Mouse (Mus musculus) urinary bladder, postnatal 36 days (tissue): ENCODE results near the gene Rec8.

Source experiments
- DNase-seq, 2 experiments: peaks; one replicate each; pipeline ENCODE4 v3.0.0; 2022; ENCODE audit warnings: low spot score in 2 of 2, mixed read lengths in 1 of 2

Gene Rec8

GRCm38 (mm10) chr14:55592226-55592625, 25.6 kb upstream of the Rec8 start:
- no peak for DNase-seq

GRCm38 (mm10) chr14:55596036-55596690, 21.7 kb upstream of the Rec8 start:
- no peak for DNase-seq

GRCm38 (mm10) chr14:55598521-55599390, 19.1 kb upstream of the Rec8 start:
- no peak for DNase-seq

GRCm38 (mm10) chr14:55603271-55603632, 14.6 kb upstream of the Rec8 start, which contains the start of gene Irf9:
Gene Irf9 (plus strand): TSS chr14:55603571.
- DNase-seq, result no peak

GRCm38 (mm10) chr14:55603633-55604576, 13.9 kb upstream of the Rec8 start:
- peak; percentile 86 to 92 for DNase-seq

- DNase-seq, result no peak
Measured at GRCm38 (mm10) chr14:55604823-55605222, 13.0 kb upstream of the Rec8 start.

DNA sequence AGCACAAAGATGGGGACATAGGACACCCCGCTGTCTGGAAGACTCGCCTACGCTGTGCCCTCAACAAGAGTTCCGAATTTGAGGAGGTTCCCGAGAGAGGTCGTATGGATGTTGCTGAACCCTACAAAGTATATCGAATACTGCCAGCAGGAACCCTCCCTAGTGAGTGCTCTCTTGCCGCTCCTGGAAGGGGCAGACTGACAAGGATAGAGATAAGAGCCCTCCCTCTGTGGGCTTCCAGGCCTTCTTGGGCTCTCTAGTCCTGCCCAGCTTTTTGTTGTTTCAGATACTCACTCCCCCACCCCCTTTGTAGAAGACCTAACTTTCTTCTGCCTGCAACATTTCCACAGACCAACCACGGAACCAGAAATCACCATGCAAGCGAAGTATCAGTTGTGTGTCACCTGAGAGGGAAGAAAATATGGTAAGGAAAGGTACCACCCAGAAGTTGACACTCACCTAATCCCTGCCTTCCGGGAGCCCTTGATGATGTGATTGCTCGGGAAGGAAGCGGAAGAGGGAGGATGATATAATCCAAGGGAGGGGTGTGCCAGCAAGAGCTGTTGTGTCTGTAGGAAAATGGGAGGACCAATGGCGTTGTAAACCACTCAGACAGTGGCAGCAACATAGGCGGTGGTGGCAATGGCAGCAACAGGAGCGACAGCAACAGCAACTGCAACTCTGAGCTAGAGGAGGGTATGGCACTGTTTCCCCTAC, 11.9 kb upstream of the Rec8 start:
- DNase-seq, result no peak

DNA sequence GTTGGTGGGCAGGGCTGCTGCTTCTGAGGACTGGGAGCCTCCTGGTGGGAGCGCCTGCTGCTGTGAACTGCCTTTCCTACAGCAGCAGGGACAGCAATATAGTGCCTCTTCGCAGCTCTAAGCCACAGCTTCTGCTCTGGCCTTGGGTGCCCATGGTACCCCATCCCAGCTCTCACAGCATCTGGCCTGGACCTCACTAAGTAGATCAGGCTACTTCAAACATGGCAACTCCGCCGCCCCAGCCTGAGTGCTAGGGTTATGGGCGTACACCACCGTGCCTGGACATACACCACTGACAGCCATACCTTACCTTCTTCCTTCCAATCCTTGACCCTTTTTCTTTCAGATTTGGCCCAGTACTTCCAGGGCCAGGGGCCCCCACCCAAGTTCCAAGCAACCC, 9.5 kb upstream of the Rec8 start:
- no peak for DNase-seq

DNA sequence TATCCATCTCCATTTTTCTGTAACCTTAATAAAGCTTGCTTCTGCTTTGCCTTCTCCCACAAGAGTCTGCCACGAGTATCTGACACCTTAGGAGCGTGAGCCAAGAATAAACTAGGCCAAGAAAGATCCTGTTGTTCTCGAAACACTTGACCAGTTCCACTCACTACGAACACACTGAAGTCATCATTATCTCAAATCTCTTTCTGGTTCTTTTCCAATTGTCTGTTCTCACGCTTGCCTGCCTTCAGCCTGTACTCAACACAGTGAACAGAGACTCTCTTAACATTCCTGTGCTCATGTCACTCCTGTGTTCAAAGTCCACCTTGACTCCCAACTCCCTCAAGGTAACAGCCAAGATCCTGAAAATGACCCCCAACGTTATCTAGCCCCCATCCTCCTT, 4.5 kb upstream of the Rec8 start:
- no peak for DNase-seq

- DNase-seq, result no peak
Measured at GRCm38 (mm10) chr14:55614565-55615178, 3.2 kb upstream of the Rec8 start.

GRCm38 (mm10) chr14:55615876-55616275, 2.0 kb upstream of the Rec8 start:
- DNase-seq, result no peak

GRCm38 (mm10) chr14:55616844-55617243, 993 bp upstream of the Rec8 start:
- DNase-seq, result no peak

DNA sequence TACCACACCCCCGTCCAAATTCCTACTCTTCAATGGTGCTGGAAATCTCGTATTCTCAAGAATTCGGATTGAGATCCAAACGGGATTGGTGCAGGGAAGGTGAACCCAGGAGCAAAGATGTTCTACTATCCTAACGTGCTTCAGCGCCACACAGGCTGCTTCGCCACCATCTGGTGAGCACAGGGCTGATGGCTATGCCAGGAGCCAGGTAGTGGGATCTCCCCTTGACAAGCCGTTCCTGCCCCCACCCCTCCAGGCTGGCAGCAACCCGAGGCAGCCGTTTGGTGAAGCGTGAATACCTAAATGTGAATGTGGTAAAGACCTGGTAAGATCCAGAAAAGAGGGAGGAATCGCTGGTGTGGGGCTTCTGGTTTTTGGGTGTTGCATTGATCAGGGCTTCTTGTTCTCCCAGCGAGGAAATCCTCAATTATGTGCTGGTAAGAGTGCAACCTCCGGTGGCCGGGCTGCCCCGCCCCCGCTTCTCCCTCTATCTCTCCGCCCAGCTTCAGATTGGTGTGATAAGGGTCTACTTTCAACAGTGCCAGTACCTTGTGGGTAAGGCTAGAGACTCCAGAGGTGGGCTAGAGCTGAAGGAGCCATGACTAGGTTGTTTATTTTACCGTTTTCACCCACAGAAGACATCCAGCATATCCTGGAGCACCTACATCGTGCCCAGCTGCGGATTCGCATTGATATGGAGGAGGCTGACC, 804 bp downstream of the Rec8 start:
- DNase-seq, result no peak

GRCm38 (mm10) chr14:55628077-55628827, 10.4 kb downstream of the Rec8 start:
- DNase-seq, result no peak

- peak; percentile 32 to 43 for DNase-seq
Measured at GRCm38 (mm10) chr14:55629312-55629711, 11.5 kb downstream of the Rec8 start.

DNA sequence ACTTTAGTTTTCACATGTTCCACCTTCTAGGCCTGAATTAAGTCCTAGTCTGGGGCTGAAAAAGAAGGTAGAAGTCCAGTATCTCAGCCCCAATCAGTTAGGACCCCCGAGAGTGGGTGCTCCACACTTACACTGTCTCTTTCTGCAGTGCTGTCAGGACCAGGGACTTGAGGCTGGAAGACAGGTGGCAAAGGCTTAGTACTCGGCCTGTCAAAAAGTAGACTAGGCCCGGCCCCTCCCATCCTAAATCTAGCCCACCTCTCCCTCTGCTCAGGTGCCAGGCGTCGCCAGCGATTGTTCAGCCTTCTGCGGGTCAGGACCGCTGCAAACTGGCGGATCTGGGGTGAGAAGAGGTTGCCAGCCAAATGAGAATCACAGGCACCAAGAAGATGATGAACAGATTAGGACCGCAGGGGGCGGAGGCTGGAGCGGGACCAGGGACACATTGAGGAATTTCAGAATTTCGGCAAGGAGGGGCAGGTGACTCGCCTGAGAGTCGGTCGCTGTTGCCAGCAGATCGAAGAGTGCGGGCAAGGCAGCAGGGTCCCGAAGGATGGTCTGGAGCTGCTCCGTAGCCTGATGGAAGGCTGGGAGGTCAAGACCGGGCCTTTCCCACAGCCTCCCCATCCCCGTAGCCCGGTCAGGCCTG, 17.2 kb downstream of the Rec8 start:
- DNase-seq, result peak in 1 of 2 experiments; percentile 35

DNA sequence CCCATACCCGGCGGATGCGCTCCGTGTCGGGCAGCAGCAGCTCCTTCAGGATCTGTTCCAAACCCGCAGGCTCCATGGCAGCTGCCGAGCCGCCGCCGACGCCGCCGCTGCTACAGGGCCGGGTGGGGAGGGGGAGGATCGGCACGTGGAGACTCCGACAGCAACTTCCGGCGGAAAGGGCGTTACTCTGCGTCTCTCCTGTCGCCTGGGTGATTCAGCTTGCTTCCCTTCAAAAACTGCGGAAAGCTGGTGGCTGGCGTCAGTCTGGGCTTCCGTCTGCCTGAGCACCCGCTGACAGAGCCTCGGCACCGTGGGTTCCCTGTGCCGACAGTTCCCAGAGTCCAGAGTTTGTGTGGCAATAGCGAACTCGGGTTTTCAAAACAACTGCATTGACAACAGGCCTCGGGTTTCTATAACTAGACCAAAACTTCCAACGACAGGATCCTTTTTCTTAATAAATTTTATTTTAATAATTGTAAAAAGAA, 17.7 kb downstream of the Rec8 start, which contains the start of gene Ipo4:
Gene Ipo4, minus strand, starts transcription at position 435 of the 485 bp plus-strand sequence.
- peak; percentile 79 to 89 for DNase-seq

GRCm38 (mm10) chr14:55637795-55638194, 20.0 kb downstream of the Rec8 start, which contains the start of gene Gm49378:
Gene Gm49378 (minus strand): TSS chr14:55637895.
- DNase-seq, result no peak

DNA sequence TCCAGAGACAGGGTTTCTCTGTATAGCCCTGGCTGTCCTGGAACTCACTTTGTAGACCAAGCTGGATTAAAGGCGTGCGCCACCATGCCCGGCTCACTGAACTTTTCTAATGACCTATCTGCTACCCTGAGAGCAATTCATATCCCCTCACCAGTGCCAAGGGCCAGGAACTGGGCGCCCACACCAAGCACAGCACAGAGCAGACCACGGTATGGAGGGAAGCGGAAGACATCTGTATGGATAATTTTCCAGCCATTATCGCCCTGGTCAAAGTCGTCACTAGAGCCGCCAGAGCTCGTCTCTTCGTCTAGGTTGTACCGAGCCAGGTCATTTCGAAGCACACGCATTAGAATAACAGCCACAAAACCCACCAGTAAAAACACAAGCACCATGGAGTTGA, 23.0 kb downstream of the Rec8 start:
- no peak for DNase-seq
